Mouse (Mus musculus) NIH3T3 (cell line): ENCODE results near the gene Sphk1.

Experiments
- DNase-seq: peaks from one replicate; pipeline ENCODE4 v3.0.0-alpha.2; 2012; ENCODE audit warnings: low read depth

The Sphk1 gene

DNA sequence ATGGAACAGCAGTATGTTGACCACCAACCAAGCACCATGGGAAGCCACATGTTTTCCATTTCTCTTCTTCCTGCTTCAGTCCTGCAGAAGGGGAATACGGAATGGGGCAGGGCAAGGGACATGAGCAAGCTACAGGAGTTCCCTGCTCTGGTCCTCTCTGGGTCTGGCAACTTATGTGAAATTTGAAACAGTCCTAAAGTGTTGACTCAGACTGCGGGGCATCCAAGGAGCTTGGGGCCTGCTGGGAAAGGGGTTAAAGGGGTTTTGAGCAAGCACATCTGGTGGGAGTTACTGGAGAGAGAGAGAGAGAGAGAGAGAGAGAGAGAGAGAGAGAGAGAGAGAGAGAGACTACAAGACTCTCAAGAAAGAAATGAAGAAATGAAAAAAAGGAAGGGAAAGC lies 22.0 kb upstream of the Sphk1 start:
- DNase-seq = peak; percentile 92

DNA sequence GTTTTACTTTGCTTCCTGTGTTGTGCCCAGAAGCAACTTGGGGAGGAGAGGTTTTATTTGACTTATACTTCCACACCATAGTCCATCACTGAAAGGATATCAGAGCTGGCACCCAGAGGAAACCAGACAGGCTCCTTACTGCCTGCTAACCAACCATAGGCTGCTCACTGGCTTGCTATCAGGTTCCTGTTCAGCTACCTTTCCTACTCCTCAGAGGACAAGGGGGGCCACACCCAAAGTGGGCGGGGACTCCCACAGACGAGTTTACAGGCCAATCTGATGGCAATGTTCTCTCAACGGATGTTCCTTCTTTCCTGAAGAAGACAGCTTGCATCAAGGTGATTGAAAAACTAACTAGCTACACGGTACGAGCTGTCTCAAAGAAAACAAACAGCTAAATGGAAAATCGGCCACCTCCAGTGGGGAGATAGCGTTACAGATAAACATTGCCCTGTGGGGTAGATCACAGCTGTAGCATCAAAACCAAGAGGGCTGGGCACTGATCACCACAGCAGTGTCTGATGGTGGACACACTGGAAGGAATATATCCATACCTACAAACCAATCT lies 19.3 kb upstream of the Sphk1 start:
- DNase-seq = no peak

DNA sequence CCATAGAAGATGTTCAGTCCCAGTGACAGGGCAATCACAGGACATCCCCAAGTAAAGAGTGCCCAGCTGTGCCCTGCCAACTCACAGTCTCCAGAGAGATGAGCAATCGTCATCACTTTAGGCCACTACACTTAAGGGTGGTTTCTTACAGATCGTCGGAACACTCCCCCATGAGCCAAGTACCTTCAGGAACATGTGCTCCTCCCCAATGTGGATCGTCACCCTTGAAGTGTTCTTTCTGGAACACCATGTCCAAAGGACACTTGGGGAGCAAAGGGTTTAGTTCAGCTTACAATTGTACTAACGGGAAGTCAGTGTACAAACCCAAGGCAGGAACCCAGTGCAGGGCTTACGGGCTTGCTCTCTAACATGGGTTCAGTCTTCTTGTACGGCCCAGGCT lies 18.6 kb upstream of the Sphk1 start:
- no peak for DNase-seq

DNA sequence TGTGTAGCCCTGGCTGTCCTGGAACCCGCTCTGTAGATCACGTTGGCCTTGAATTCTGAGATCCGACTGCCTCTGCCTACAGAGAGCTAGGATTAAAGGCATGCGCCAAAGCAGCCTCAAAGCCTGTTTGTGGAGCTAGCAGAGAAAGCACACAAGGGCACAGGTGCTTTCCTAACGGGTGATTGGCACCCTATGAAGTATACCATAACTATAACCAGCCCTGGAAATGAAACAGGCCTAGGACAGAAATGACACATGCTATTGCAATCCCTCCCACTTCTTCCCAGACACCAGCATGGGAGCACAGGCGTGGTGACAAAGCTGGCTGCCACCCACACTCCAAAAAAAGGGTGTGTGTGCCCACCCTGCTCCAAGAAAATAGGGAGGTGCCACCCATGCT lies 17.7 kb upstream of the Sphk1 start:
- DNase-seq = no peak

DNA sequence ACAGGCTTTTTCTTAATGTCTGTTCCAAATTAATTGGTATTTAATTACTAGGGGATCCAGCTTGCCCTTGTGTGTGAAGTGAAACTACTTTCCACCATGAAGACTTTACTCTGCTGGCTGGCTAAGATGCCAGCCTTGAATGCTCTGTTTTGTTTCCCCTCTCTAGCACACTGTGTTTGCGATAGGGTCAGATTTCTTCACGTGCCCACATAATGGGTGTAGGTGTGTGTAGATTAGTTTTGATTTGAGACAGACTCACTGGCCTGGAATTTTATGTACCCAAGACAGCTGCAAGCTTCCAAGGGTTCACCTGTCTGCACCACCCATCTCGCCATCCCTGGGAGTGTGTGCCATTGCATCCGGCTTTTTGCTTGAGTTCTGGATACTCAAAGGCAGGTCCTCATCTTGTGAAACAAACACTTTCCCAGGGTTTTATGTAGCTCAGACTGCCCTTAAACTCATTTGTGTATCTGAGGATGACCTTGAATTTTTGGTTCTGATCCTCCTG lies 17.1 kb upstream of the Sphk1 start:
- DNase-seq = no peak

DNA sequence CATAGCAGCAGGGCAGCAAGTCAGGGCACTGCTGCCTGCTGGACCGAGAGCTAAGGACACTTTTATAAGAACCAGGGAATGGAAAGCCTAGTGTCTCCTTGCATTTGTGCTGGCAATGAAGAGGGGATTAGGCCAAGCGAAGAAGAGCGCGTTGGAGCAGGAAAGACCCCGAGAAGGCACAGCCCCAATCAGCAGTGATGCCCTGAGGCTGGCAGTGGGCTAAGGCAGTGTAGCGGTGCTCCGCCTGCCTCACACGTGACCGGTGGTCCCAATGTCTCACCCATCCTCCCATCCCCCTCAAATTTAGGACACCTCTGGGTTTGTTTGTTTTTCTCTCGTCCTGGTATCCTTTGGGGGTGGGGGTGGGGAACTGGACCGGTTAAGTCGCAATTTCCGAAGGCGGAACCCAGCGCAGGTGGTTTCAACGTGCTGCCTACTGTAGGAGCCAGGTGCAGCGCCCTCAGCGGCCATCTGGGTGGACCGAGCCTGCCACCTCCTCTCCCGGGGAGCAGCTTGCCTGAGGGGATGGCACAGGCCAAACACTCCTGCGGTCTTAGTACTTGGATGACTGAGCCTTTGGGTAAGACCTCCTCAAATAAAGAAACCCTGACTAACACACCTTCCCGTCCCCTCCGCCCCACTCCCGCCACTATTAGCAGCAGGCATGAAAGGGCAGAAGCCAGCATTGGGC lies 15.2 kb upstream of the Sphk1 start:
- DNase-seq = no peak

DNA sequence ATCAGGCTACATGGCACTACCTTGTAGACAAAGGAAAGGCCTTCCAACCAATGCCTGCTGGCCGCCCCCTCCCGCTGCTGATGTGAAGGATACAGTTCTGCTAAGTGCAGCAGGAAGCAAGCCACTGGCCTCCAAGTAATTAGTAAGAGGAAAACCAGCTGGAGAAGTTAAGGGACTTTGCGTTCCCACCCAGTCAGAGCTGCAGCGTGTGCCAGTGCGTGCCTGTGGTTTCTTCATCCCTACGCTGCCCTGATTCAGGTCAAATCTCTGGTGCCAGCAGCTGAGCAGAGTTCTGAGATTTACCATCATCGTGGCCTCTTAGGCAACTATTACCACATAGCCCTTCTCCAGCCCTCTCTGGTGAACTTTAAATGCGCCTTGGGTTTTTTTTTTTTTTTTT lies 12.2 kb upstream of the Sphk1 start:
- DNase-seq = peak; percentile 86

DNA sequence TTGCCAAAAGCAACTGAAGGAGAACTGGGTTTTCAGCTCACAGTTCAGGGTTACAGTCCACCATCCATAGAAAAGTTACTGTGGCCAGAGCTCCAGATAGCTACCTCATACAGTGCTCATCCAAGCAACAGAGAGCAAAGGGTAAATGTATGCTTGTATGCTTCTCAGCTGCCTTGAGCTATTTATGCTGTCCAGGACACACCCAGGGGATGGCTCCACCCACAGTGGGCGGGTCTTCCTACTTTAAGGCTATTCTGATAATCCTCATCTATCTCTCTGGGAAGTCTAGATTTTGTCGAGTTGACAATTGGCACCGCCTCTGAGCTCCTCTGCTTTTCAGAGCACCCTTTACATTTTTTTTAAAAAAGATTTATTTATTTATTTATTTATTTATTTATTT lies 9.6 kb upstream of the Sphk1 start:
- DNase-seq = peak; percentile 55

DNA sequence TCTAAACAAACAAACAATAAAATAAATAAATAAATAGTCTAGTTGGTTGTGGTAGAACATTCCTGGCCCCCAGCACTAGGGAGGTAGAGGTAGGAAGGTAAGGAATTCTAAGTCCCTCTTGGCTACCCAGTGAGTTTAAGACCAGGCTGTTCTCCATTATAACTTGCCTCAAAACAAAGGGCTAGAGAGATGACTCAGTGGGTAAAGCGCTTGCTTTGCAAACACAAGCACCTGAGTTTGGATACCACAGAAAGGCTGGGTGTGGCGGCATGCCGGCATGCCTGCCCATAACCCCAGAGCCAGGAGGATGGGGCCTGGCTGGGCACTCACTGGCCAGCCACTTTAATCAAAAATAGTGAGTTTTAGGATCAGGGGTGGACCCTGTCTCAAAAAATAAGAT lies 8.7 kb upstream of the Sphk1 start:
- DNase-seq = no peak

DNA sequence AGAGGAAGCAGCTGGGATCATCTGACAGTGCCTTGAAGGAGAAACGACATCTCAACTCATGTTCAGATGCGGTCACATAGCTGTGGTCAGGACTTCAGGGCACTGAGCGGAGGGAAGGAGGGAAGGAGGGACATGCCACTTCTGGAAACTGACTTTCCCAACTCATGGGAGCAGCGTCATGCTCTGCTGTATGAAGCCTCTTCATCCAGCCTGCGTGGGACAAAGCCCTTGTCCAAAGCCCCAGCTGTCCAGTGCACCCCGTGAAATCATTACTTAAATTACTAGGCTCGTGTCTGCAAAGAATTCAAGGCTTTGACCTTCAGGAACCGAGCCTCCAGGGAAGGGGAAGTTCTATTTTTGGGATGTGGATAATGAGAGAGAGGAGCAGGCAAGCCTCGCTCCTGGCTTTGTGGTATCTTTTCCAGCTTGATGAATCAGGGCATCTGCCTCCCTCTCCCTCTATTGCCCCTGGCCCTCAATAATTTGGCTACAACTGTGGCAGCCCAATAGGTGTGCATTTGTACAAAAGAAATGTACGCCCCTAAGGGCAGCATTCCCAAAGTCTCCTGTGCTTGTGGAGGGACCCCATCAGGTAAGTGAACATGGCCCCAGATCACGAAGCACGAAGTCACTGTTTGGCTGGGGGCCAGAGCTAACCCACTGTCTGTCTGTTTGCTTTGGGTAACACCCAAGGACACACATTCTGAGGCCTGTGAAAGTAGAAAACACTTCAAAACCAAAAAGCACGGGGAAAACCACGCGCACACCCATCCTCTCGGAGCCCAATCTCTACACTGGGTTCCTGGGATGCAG lies 7.6 kb upstream of the Sphk1 start:
- DNase-seq = peak; percentile 67

DNA sequence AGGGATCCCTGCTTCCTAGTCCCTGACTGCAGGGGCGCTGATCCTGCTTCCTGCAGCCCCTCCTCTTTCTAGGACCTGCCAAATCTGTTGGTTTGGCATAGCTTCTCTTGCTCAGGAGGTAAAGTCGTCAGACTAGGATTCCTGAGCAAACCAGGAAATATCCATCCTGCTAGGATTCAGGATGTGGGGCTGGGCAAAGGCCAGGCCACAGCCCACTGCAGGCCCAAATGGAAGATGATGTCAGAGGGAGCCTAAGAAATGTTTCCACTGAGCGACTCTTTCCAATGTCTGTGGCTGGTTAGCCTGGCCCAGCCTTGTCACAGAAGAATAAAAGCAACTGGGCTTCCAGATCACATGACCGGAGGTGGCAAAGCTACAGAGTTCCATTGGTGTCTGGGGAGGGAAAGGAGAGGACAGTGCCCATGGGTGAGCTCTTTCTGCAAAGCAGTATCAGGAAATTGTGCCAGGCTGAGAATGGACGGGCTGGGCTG lies 7.0 kb upstream of the Sphk1 start:
- DNase-seq = peak; percentile 88

DNA sequence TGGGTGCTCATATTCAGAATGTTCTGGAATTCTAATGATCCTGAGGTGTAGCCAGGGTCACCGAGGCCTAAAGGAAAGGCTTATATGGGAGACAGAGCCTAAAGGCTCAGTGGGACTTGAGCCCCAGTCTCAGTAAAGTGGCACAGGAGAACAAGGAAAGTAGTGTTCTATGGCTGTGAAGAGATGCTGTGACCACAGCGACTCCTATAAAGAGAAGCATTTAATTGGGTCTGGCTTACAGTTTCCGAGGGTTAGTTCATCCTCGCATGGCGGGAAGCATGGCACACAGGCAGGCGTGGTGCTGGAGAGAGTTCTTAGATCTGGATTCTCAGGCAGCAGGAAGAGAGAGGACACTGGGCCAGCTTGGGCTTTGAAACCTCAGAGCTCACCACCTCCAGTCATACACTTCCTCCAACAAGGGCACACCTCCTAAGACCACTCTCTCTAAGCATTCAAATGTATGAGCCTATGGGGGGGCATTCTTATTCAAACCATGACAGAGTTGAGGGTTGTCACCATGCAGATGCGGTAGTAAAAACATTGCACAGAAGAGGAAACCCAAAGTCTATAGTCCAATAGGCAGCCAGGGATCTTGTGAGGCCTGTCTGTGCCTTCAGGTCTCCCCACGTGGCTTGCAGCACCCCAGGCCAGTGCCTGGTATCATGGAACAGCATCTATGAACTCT lies 1.9 kb upstream of the Sphk1 start:
- no peak for DNase-seq

DNA sequence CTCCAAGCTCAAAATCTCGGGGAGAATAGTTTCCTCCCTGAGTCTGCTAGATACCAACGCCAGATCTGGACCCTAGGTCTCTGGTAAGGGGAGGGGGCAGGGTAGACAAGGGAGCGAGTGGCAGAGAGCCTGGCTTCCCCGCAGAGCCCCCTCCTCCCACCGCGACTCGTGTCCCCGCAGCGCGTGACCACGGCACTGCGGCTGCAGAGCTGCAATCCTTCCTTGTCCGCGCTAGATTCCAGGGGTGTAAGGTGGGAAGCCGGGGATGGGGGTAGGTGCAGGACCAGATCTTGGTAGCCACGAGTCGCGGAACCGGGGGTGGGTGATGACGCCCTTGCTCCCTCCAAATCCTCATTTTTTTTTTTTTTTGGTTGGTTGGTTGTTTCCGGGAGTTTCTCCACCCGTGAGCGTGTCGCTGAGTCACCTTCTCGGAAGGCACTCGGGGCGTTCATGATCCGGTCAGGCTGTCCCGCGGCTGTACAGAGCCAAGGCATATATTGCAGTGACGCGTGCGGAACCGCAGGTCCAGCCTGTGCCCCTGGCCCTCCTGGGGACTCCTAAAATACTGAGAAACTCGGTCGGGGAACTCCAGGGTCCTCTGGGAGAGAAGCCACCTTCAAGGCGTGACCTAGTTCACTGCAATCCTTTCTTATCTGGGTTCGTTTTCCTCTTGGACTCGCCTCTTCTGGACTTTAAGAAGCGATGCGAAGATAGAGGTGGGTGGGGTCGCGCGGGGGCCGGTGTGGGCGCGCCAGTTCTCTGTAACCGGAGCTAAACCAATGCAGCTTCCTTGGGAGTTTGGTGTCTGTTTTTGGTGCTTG lies 856 bp downstream of the Sphk1 start:
- DNase-seq = peak; percentile 49

DNA sequence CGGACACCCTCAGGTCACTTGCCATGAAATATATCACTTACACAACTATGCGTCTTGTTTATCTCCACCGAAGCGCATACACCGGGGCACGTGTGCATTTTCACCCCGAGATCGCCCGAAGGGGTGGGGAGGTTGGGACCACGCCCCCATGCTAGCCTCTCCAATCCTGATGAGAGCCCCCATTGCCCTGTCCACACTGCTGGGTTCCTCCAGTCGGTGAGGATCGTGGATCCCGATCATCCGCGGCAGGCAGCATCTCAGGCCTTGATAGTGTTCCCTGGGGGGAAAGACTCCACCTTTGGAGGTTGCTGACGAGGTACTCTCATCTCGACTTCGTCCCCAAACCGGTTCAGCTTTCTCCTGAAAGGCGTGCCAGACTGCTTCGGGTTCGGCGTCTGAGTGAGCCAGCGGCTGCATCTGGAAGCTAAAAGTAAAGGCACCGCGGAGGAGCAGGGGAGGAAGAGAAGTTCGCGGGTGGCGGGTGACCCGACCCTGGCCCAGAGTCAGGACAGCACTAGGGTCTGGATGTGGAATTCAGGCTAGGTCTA lies 1.6 kb downstream of the Sphk1 start:
- peak; percentile 76 for DNase-seq

DNA sequence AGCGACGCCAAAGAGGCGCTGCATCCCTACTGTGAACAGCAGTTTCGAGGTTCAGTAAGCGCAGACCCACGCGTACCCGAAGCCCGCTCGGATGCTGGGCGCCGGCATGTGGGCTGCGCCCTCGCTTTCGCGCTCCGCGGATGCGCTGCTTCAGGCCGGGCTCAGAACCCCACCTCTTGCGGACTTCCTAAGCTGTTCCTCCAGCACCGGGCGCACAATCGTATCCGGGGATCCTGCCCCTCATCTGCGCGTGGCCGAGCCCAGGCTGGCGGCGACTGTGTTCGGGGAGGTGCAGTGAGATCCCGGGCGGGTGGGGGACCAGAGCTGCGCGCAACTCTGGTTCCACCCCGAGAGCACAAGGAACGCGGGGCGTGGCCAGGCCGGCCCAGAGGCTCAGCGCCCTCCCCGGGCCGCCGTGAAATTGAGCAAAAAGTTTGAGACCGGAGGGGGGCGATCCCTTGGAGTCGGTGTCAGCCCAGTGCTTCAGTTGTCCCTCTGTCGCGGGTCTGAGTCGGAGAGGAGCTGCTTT lies 2.1 kb downstream of the Sphk1 start:
- peak; percentile 91 for DNase-seq

DNA sequence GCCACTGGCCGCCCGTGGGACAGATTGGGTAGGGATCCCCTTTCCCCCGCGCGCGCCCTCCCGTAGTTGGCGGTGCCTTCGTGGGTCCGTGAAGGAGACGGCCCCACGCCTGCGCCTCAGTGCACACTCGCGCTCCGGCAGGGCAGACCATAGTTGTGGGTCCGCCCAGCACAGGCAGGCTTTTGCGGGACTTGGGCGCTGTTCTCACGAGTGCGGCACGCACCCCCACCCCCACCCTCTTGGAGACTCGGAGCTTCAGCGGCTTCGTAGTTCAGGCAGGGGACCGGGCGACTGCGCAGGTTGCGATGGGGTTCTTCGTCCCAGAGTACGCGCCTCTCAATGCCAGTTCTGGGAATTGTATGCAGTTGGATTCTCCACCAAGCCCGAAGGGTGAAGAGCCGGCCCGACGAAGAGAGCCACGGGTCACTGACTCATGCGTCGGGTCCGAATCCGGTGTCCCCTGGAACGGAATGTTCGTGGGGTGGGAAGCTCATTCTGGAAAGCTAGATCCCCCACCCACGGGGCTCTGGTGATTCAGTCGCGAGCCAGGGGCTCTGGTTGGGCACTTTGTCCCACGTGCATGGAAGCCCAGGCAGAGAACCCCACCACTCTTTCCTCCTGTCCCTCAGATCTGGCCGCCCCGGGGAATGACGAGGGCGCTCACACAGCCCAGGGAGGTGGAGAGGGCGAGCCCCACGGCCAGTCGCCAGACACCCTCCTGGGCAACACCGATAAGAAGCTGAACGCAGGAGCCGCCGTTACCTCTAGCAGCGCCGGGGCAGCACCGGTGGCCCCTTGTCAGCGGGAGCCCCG lies 2.8 kb downstream of the Sphk1 start:
- peak; percentile 63 for DNase-seq

DNA sequence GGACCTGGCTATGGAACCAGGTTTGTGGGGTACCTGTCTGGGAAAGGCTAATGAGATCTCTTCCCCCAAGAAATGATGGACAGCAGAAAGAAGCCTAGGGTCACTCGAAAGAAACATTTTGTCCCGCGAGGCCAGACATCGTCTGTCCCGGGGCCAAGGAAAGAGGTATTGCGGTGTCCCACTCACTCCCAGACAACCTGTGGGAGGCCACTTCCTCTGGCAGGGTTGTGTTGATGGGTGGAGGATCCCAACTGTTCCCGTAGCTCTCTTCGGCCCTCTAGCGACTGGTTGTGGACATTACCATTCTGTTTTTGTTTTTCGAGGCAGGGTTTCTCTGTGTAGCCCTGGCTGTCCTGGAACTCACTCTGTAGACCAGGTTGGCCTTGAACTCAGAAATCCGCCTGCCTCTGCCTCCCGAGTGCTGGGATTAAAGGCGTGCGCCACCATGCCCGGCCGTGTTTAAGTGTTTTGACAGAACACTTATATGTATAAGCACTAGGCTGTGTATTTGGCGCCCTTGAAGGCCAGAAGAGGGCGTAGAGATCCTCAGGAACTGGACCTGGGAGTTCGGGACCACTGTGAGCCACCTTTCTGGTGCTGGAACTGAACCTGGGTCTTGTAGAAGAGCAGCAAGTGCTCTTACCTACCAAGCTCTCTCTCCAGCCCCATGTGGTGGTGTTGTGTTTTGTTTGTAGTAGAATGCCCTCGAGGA lies 3.6 kb downstream of the Sphk1 start:
- DNase-seq = peak; percentile 91

DNA sequence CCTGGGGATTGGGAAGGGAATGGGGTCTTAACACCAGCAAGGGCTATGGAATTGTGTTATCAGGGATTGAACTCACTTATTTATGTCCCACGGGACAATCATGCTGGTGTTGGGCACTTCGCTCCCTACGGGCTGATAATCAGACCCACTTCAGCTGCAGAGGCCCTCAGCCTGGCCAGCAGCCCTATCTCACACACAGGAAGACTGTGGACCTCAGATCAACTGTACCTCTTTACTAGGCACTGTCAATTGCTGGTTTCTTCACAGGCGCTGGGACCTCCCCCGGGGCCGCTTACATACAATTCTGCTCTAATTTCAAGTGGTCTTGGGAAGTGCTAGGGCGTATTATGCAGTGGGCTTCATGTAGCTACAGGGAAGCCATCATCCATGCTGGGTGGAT lies 6.0 kb downstream of the Sphk1 start:
- DNase-seq = no peak

DNA sequence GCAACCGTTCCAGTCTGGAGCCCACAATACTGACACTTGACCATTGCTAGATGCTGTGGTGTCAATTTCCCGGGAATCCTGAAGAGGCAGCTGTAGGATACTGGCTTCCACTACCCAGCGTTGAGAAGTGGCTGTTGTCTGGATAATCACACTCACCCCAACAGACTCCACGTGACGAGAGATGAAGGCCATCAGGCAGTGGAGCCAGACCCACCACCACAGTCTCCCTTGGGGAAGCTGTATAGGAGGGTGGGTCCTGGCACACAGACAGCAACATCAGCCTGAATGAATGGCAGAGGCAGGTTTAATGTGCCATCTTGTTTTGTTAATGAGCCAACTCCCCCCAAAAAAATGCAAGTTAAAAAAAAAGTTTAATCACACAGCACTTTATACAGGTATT lies 6.7 kb downstream of the Sphk1 start:
- DNase-seq = no peak
